Mouse (Mus musculus) small intestine, adult 2 months (tissue): ENCODE results near the gene Mrps23. TPM values are rescaled to one million over a fixed set of nuclear protein-coding genes. Genes with fewer than 3 reads are reported as not detected.

Experiments
- H3K27ac ChIP-seq: fragments of 200-500 bp; 2 replicates; pipeline ENCODE4 v1.5.1; 2012; ENCODE audit warnings: low read depth, low read length, control low read depth, inconsistent platforms; ENCODE audit not compliant: insufficient read depth
- H3K27me3 ChIP-seq: fragments of 200-500 bp; 2 replicates; pipeline ENCODE4 v1.6.1; 2012; ENCODE audit warnings: mild to moderate bottlenecking, moderate library complexity, low read length, inconsistent platforms; ENCODE audit not compliant: control insufficient read depth, insufficient read depth
- H3K36me3 ChIP-seq: fragments of 200-500 bp; 2 replicates; pipeline ENCODE4 v1.6.1; 2012; ENCODE audit warnings: mild to moderate bottlenecking, low read length, control low read depth, inconsistent platforms; ENCODE audit not compliant: control insufficient read depth, insufficient read depth
- H3K4me1 ChIP-seq: fragments of 200-500 bp; 2 replicates; pipeline ENCODE4 v1.6.1; 2012; ENCODE audit warnings: low read length, inconsistent platforms, mixed read lengths; ENCODE audit not compliant: control insufficient read depth, insufficient read depth, insufficient read length
- H3K4me3 ChIP-seq: fragments of 200-500 bp; 2 replicates; pipeline ENCODE4 v1.5.1; 2012; ENCODE audit warnings: low read depth, mild to moderate bottlenecking, control low read depth, inconsistent platforms, low read length, moderate library complexity
- CTCF ChIP-seq: fragments of 200-500 bp; IDR thresholded peaks from 2 replicates; pipeline ENCODE4 v1.5.1; 2012; ENCODE audit warnings: low read depth, mild to moderate bottlenecking, control low read depth, inconsistent platforms, low read length, moderate library complexity, mixed read lengths; ENCODE audit not compliant: insufficient replicate concordance, insufficient read length; ENCODE audit errors: extremely low read depth
- POLR2A ChIP-seq: fragments of 200-500 bp; IDR thresholded peaks from 2 replicates; pipeline ENCODE4 v1.6.1; 2012; ENCODE audit warnings: low read depth, mild to moderate bottlenecking, control low read depth, inconsistent platforms, low read length, moderate library complexity
- WGBS: fragments of 180-500 bp; shearing (Covaris S2); methylation state at CpG from one replicate; pipeline ENCODE4 v1.1.7; 2018; 5-methylcytosine and 5-hydroxymethylcytosine counted together
- polyA plus RNA-seq: library from polyadenylated mRNA; depleted of rRNA; stranded (reverse); fragments of >200 nt; gene quantifications from 2 replicates; pipeline ENCODE4 v1.2.3, GENCODE M21; 2012

Mrps23 gene
- polyA plus RNA-seq, 1 experiment = 17.5 TPM

DNA sequence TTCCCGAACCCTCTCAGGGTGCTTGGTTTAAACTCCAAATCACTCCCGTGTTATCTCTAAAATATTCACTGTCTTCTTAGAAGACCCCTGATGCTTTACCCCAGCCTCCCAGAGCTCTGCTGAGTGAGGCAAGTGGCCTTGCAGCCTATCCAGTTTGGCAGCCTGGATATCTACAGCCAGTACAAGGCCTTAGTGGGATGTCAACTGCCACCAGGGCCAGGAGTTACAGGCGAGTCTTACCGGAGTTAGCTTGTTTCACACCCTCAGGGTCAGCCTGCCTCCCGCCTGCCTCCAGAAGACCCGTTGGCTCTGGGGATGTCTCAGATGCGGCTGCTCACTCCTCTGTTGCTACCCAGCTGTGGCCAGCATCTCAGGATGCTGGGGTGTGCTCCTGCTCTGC lies 14.4 kb downstream of the Mrps23 start:
- no peak overlapping the region for H3K4me3 ChIP-seq
- no peak for TF ChIP-seq CTCF
- no peak for TF ChIP-seq POLR2A
- H3K27me3 ChIP-seq = no peaks in the 10 kb centered on the region
- no peaks in the 10 kb centered on the region for H3K36me3 ChIP-seq
- H3K27ac ChIP-seq = no peak overlapping the region
- H3K4me1 ChIP-seq = no peaks in the 10 kb centered on the region
- WGBS = 68% methylated on average over 7 of the region's 7 CpGs

GRCm38 (mm10) chr11:88221929-88222475 lies 17.8 kb downstream of the Mrps23 start:
- WGBS = 90% methylated on average over 15 of the region's 15 CpGs
- Histone ChIP-seq H3K36me3 (no peaks in the 10 kb centered on the region), H3K4me1 (no peaks in the 10 kb centered on the region), H3K4me3 (no peak overlapping the region), H3K27me3 (no peaks in the 10 kb centered on the region), H3K27ac (no peak overlapping the region)
- TF ChIP-seq CTCF = no peak
- TF ChIP-seq POLR2A = no peak

- no peaks in the 10 kb centered on the region for H3K4me1 ChIP-seq
- TF ChIP-seq CTCF (no peak), POLR2A (no peak)
- no peaks in the 10 kb centered on the region for H3K36me3 ChIP-seq
- 83% methylated on average over 17 of the region's 17 CpGs for WGBS
- H3K4me3 ChIP-seq = no peak overlapping the region
- H3K27ac ChIP-seq = no peak overlapping the region
- no peaks in the 10 kb centered on the region for H3K27me3 ChIP-seq
Measured at GRCm38 (mm10) chr11:88227001-88227957, 23.1 kb downstream of the Mrps23 start.

DNA sequence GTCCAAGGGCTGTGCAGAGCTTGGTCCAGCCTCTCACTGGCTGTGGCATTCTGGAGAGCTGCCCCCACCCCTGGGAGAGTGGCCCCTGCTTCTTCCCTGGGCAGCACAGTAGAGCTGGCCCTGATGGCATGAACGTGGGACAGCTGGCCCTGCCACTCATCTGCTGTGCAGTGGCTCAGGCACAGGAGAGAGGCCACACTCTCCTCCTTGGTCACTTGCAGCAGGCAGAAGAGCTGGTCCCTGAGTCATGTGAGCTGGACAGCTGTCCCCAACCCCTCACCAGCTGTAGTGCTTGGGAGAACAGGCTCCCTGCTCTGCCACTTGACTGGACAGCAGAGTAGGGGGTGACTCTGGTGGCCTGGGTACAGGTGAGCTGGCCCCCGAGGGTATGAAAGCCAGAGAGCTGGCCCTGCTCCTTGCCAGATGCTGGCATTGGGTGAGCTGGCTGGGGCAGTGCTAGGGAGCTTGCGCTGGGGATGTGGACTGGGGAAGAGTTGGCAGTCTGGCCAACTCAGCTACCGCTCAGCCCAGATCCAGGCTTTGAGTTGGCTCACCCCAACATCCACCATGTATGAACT lies 27.1 kb downstream of the Mrps23 start:
- H3K4me1 ChIP-seq = peaks cover 4% of the 10 kb centered on the region
- no peaks in the 10 kb centered on the region for H3K36me3 ChIP-seq
- TF ChIP-seq CTCF (no peak), POLR2A (no peak)
- H3K27me3 ChIP-seq = no peaks in the 10 kb centered on the region
- H3K4me3 ChIP-seq = no peak overlapping the region
- 80% methylated on average over 4 of the region's 4 CpGs for WGBS
- no peak overlapping the region for H3K27ac ChIP-seq

- peaks cover 4% of the 10 kb centered on the region for H3K4me1 ChIP-seq
- no peaks in the 10 kb centered on the region for H3K27me3 ChIP-seq
- TF ChIP-seq POLR2A = no peak
- TF ChIP-seq CTCF = no peak
- 69% methylated on average over 17 of the region's 17 CpGs for WGBS
- no peaks in the 10 kb centered on the region for H3K36me3 ChIP-seq
- H3K4me3 ChIP-seq = no peak overlapping the region
- H3K27ac ChIP-seq = peak overlapping the region; percentile 29; the same call in 1 of the 2 replicates
Measured at GRCm38 (mm10) chr11:88233528-88234427, 29.6 kb downstream of the Mrps23 start.

GRCm38 (mm10) chr11:88234789-88235188 lies 30.6 kb downstream of the Mrps23 start:
- peak overlapping the region; percentile 42; the same call in 1 of the 2 replicates for H3K27ac ChIP-seq
- H3K4me1 ChIP-seq = peaks cover 4% of the 10 kb centered on the region
- peak overlapping the region; percentile 11 for H3K4me3 ChIP-seq
- TF ChIP-seq POLR2A (no peak), CTCF (no peak)
- H3K36me3 ChIP-seq = no peaks in the 10 kb centered on the region
- no peaks in the 10 kb centered on the region for H3K27me3 ChIP-seq
- WGBS = 19% methylated on average over 4 of the region's 4 CpGs
